Mouse (Mus musculus): ENCODE data around the gene Far1. TPM values are rescaled to one million over a fixed set of nuclear protein-coding genes. Genes with fewer than 3 reads are reported as not detected.

Far1 gene
- polyA plus RNA-seq, 1 experiment: 13.9 TPM

- Histone ChIP-seq H3ac (ENCODE audit: control insufficient read depth, insufficient read length, low read depth) (no peak overlapping the region), H3K79me3 (ENCODE audit: low read depth) (no peaks in the 10 kb centered on the region), H3K27me3 (ENCODE audit: control insufficient read depth, insufficient read depth, insufficient read length) (peaks cover 3% of the 10 kb centered on the region), H3K79me2 (ENCODE audit: control insufficient read depth, insufficient read depth) (no peaks in the 10 kb centered on the region), H3K4me3 (ENCODE audit: insufficient read depth, poor library complexity, severe bottlenecking) (no peak overlapping the region), H3K36me3 (ENCODE audit: control insufficient read depth, insufficient read depth) (no peaks in the 10 kb centered on the region)
- TF ChIP-seq USF1 (IDR thresholded peaks at IDR 0.05; ENCODE audit: low read depth): no peak
- no peak for TF ChIP-seq CTCF (IDR thresholded peaks at IDR 0.05; ENCODE audit: control insufficient read depth, insufficient read depth, insufficient read length)
- TF ChIP-seq MYOG (IDR thresholded peaks at IDR 0.05; ENCODE audit: control insufficient read depth, extremely low read depth, insufficient read length): no peak
- no peak for TF ChIP-seq CEBPB (IDR thresholded peaks at IDR 0.05; ENCODE audit: low read depth)
- no peak for TF ChIP-seq MAX (IDR thresholded peaks at IDR 0.05)
- no peak for TF ChIP-seq FOSL1 (IDR thresholded peaks at IDR 0.05; ENCODE audit: insufficient read depth, low read length, poor library complexity, severe bottlenecking)
- no peak for TF ChIP-seq MYOD1 (IDR thresholded peaks at IDR 0.05; ENCODE audit: control insufficient read depth, insufficient read length, low read depth)
These were observed 95.5 kb downstream of the Far1 start for GRCm38 (mm10) chr7:113609027-113609705.

- Histone ChIP-seq H3K27me3 (ENCODE audit: control insufficient read depth, insufficient read depth, insufficient read length) (peaks cover 8% of the 10 kb centered on the region), H3K79me2 (ENCODE audit: control insufficient read depth, insufficient read depth) (no peaks in the 10 kb centered on the region), H3ac (ENCODE audit: control insufficient read depth, insufficient read length, low read depth) (no peak overlapping the region), H3K4me3 (ENCODE audit: insufficient read depth, poor library complexity, severe bottlenecking) (no peak overlapping the region), H3K36me3 (ENCODE audit: control insufficient read depth, insufficient read depth) (no peaks in the 10 kb centered on the region), H3K79me3 (ENCODE audit: low read depth) (no peaks in the 10 kb centered on the region)
- TF ChIP-seq MYOG (IDR thresholded peaks at IDR 0.05; ENCODE audit: control insufficient read depth, extremely low read depth, insufficient read length): no peak
- TF ChIP-seq FOSL1 (IDR thresholded peaks at IDR 0.05; ENCODE audit: insufficient read depth, low read length, poor library complexity, severe bottlenecking): no peak
- TF ChIP-seq USF1 (IDR thresholded peaks at IDR 0.05; ENCODE audit: low read depth): no peak
- TF ChIP-seq CEBPB (IDR thresholded peaks at IDR 0.05; ENCODE audit: low read depth): no peak
- TF ChIP-seq CTCF (IDR thresholded peaks at IDR 0.05; ENCODE audit: control insufficient read depth, insufficient read depth, insufficient read length): no peak
- TF ChIP-seq MAX (IDR thresholded peaks at IDR 0.05): no peak
- no peak for TF ChIP-seq MYOD1 (IDR thresholded peaks at IDR 0.05; ENCODE audit: control insufficient read depth, insufficient read length, low read depth)
These were observed 99.0 kb downstream of the Far1 start for GRCm38 (mm10) chr7:113612628-113613027.

GRCm38 (mm10) chr7:113614198-113614927 is 100.7 kb downstream of the Far1 start:
- Histone ChIP-seq H3K27me3 (ENCODE audit: control insufficient read depth, insufficient read depth, insufficient read length) (peaks cover 8% of the 10 kb centered on the region), H3K79me3 (ENCODE audit: low read depth) (no peaks in the 10 kb centered on the region), H3K79me2 (ENCODE audit: control insufficient read depth, insufficient read depth) (no peaks in the 10 kb centered on the region), H3ac (ENCODE audit: control insufficient read depth, insufficient read length, low read depth) (no peak overlapping the region), H3K4me3 (ENCODE audit: insufficient read depth, poor library complexity, severe bottlenecking) (no peak overlapping the region), H3K36me3 (ENCODE audit: control insufficient read depth, insufficient read depth) (no peaks in the 10 kb centered on the region)
- no peak for TF ChIP-seq MAX (IDR thresholded peaks at IDR 0.05)
- no peak for TF ChIP-seq CTCF (IDR thresholded peaks at IDR 0.05; ENCODE audit: control insufficient read depth, insufficient read depth, insufficient read length)
- TF ChIP-seq FOSL1 (IDR thresholded peaks at IDR 0.05; ENCODE audit: insufficient read depth, low read length, poor library complexity, severe bottlenecking): no peak
- TF ChIP-seq USF1 (IDR thresholded peaks at IDR 0.05; ENCODE audit: low read depth): no peak
- TF ChIP-seq MYOG (IDR thresholded peaks at IDR 0.05; ENCODE audit: control insufficient read depth, extremely low read depth, insufficient read length): no peak

GRCm38 (mm10) chr7:113619166-113619565 is 105.5 kb downstream of the Far1 start:
- H3ac ChIP-seq (ENCODE audit: control insufficient read depth, insufficient read length, low read depth): no peak overlapping the region
- no peak overlapping the region for H3K4me3 ChIP-seq (ENCODE audit: insufficient read depth, poor library complexity, severe bottlenecking)
- H3K79me3 ChIP-seq (ENCODE audit: low read depth): no peaks in the 10 kb centered on the region

GRCm38 (mm10) chr7:113619768-113620167 is 106.1 kb downstream of the Far1 start:
- peaks cover 10% of the 10 kb centered on the region for H3K27me3 ChIP-seq (ENCODE audit: control insufficient read depth, insufficient read depth, insufficient read length)
- no peak overlapping the region for H3ac ChIP-seq (ENCODE audit: control insufficient read depth, insufficient read length, low read depth)
- no peaks in the 10 kb centered on the region for H3K36me3 ChIP-seq (ENCODE audit: control insufficient read depth, insufficient read depth)
- no peak overlapping the region for H3K4me3 ChIP-seq (ENCODE audit: insufficient read depth, poor library complexity, severe bottlenecking)
- no peaks in the 10 kb centered on the region for H3K79me2 ChIP-seq (ENCODE audit: control insufficient read depth, insufficient read depth)
- H3K79me3 ChIP-seq (ENCODE audit: low read depth): no peaks in the 10 kb centered on the region
- TF ChIP-seq CEBPB (IDR thresholded peaks at IDR 0.05; ENCODE audit: low read depth): no peak
- TF ChIP-seq FOSL1 (IDR thresholded peaks at IDR 0.05; ENCODE audit: insufficient read depth, low read length, poor library complexity, severe bottlenecking): no peak
- TF ChIP-seq MAX (IDR thresholded peaks at IDR 0.05): no peak
- TF ChIP-seq CTCF (IDR thresholded peaks at IDR 0.05; ENCODE audit: control insufficient read depth, insufficient read depth, insufficient read length): no peak
- TF ChIP-seq USF1 (IDR thresholded peaks at IDR 0.05; ENCODE audit: low read depth): no peak
- TF ChIP-seq MYOG (IDR thresholded peaks at IDR 0.05; ENCODE audit: control insufficient read depth, extremely low read depth, insufficient read length): no peak
- TF ChIP-seq MYOD1 (IDR thresholded peaks at IDR 0.05; ENCODE audit: control insufficient read depth, insufficient read length, low read depth): no peak

More at GRCm38 (mm10) chr7:113619166-113619565, 105.5 kb downstream of the Far1 start:
- TF ChIP-seq CTCF (IDR thresholded peaks at IDR 0.05; ENCODE audit: control insufficient read depth, insufficient read depth, insufficient read length) (no peak), USF1 (IDR thresholded peaks at IDR 0.05; ENCODE audit: low read depth) (no peak), MYOG (IDR thresholded peaks at IDR 0.05; ENCODE audit: control insufficient read depth, extremely low read depth, insufficient read length) (no peak), MYOD1 (IDR thresholded peaks at IDR 0.05; ENCODE audit: control insufficient read depth, insufficient read length, low read depth) (no peak), CEBPB (IDR thresholded peaks at IDR 0.05; ENCODE audit: low read depth) (no peak), MAX (IDR thresholded peaks at IDR 0.05) (no peak), FOSL1 (IDR thresholded peaks at IDR 0.05; ENCODE audit: insufficient read depth, low read length, poor library complexity, severe bottlenecking) (no peak)
- Histone ChIP-seq H3K27me3 (ENCODE audit: control insufficient read depth, insufficient read depth, insufficient read length) (peaks cover 15% of the 10 kb centered on the region), H3K79me2 (ENCODE audit: control insufficient read depth, insufficient read depth) (no peaks in the 10 kb centered on the region), H3K36me3 (ENCODE audit: control insufficient read depth, insufficient read depth) (no peaks in the 10 kb centered on the region)

Other genes starting within 250 kb of the Far1 start
- gene Btbd10, start 144.4 kb upstream of the Far1 start, polyA plus RNA-seq (2012; fragmentation: generic; extraction: Trizol): 9.6 TPM
- not detected for gene Pth, start 125.3 kb upstream of the Far1 start, polyA plus RNA-seq (2012; fragmentation: generic; extraction: Trizol)